Mouse (Mus musculus) CH12.LX (cell line): ENCODE results near the gene Terb1. TPM values are rescaled to one million over a fixed set of nuclear protein-coding genes. Genes with fewer than 3 reads are reported as not detected.

Experiments used
- DNase-seq: peaks from one replicate; pipeline ENCODE4 v3.0.0-alpha.2; 2013; ENCODE audit errors: extremely low read depth
- H3K27ac ChIP-seq: 2 replicates; pipeline ENCODE4 v1.5.1; 2012; ENCODE audit warnings: low read depth, mild to moderate bottlenecking, control low read depth, moderate library complexity; ENCODE audit not compliant: insufficient read depth
- H3K27me3 ChIP-seq: replicated peaks from 2 replicates; pipeline ENCODE3; 2012; ENCODE audit warnings: inconsistent platforms
- H3K36me3 ChIP-seq, 2 experiments: replicated peaks in 1 of 2; 2 replicates each; pipeline versions ENCODE3 to v1.6.1; 2012; ENCODE audit warnings: inconsistent platforms in 1 of 2, low read length in 1 of 2, mild to moderate bottlenecking in 1 of 2, mixed read lengths in 1 of 2, moderate library complexity in 1 of 2; ENCODE audit not compliant: control insufficient read depth in 1 of 2, insufficient read depth in 1 of 2
- H3K4me1 ChIP-seq, 2 experiments: 2 replicates each; pipeline ENCODE4 v1.6.1; 2012; ENCODE audit warnings: inconsistent platforms in 1 of 2, moderate library complexity in 1 of 2; ENCODE audit not compliant: insufficient read depth in 2 of 2, control insufficient read depth in 1 of 2
- H3K4me2 ChIP-seq: 2 replicates; pipeline ENCODE4 v1.6.1; 2012; ENCODE audit warnings: low read depth, mild to moderate bottlenecking, control low read depth; ENCODE audit not compliant: poor library complexity, insufficient read depth, severe bottlenecking
- H3K4me3 ChIP-seq, 3 experiments: fragments of 150-350 bp in 1 of 3; sonication (generic) in 1 of 3; replicated peaks in 1 of 3; 2 replicates each; pipeline versions ENCODE3 to v1.5.1; 2011 to 2012; ENCODE audit warnings: low read depth in 2 of 3, low read length in 2 of 3, mild to moderate bottlenecking in 2 of 3, moderate library complexity in 2 of 3, control low read depth in 1 of 3, improper control_type of control experiment in 1 of 3, inconsistent platforms in 1 of 3, mixed read lengths in 1 of 3; ENCODE audit not compliant: poor library complexity in 1 of 3
- H3K79me2 ChIP-seq: replicated peaks from 2 replicates; pipeline ENCODE4 v1.6.1; 2012; ENCODE audit warnings: mild to moderate bottlenecking, moderate library complexity; ENCODE audit not compliant: control insufficient read depth, poor library complexity, insufficient read depth, severe bottlenecking; ENCODE audit errors: extremely low read depth
- H3K9ac ChIP-seq: 2 replicates; pipeline ENCODE4 v1.6.1; 2012; ENCODE audit warnings: low read depth, mild to moderate bottlenecking, control low read depth, moderate library complexity; ENCODE audit not compliant: insufficient read depth
- H3K9me3 ChIP-seq: replicated peaks from 2 replicates; pipeline ENCODE3; 2012; ENCODE audit warnings: low read length, inconsistent platforms, mixed read lengths
- CHD1 ChIP-seq: IDR thresholded peaks from 2 replicates; pipeline ENCODE4 v1.6.1; 2012; ENCODE audit warnings: low read depth, low read length, improper control_type of control experiment, inconsistent platforms
- E2F4 ChIP-seq: IDR thresholded peaks from 2 replicates; pipeline ENCODE4 v1.6.1; 2011; ENCODE audit warnings: low read depth, low read length, improper control_type of control experiment; ENCODE audit not compliant: insufficient replicate concordance
- ELF1 ChIP-seq: IDR thresholded peaks from 2 replicates; pipeline ENCODE4 v1.6.1; 2014; ENCODE audit warnings: low read depth, mild to moderate bottlenecking, inconsistent platforms, low read length, improper control_type of control experiment
- ETS1 ChIP-seq: conservative IDR thresholded peaks from 2 replicates; pipeline ENCODE4 v1.6.1; 2012; ENCODE audit warnings: low read depth, mild to moderate bottlenecking, inconsistent platforms, low read length, improper control_type of control experiment, moderate library complexity
- GABPA ChIP-seq: IDR thresholded peaks from 2 replicates; pipeline ENCODE4 v1.6.1; 2012; ENCODE audit warnings: low read depth, low read length, improper control_type of control experiment, inconsistent platforms; ENCODE audit not compliant: insufficient replicate concordance
- IRF4 ChIP-seq: IDR thresholded peaks from 2 replicates; pipeline ENCODE4 v1.6.1; 2014; ENCODE audit warnings: low read depth, mild to moderate bottlenecking, inconsistent platforms, low read length, improper control_type of control experiment
- MAFK ChIP-seq: IDR thresholded peaks from 2 replicates; pipeline ENCODE4 v1.6.1; 2011; ENCODE audit warnings: low read length, improper control_type of control experiment; ENCODE audit not compliant: insufficient replicate concordance
- MAX ChIP-seq: IDR thresholded peaks from 2 replicates; pipeline ENCODE4 v1.6.1; 2011; ENCODE audit warnings: low read length, improper control_type of control experiment
- MAZ ChIP-seq: IDR thresholded peaks from 2 replicates; pipeline ENCODE4 v1.6.1; 2012; ENCODE audit warnings: low read depth, mild to moderate bottlenecking, inconsistent platforms, low read length, improper control_type of control experiment, moderate library complexity
- PAX5 ChIP-seq: IDR thresholded peaks from 2 replicates; pipeline ENCODE4 v1.6.1; 2012; ENCODE audit warnings: low read length, inconsistent platforms, mixed read lengths
- POLR2AphosphoS2 ChIP-seq: IDR thresholded peaks from 2 replicates; pipeline ENCODE4 v1.6.1; 2011; ENCODE audit warnings: low read depth, low read length, improper control_type of control experiment
- RAD21 ChIP-seq: IDR thresholded peaks from 2 replicates; pipeline ENCODE4 v1.6.1; 2011; ENCODE audit warnings: low read depth, mild to moderate bottlenecking, low read length, improper control_type of control experiment, moderate library complexity
- USF2 ChIP-seq: conservative IDR thresholded peaks from 2 replicates; pipeline ENCODE4 v1.6.1; 2011; ENCODE audit warnings: low read depth, low read length, improper control_type of control experiment
- dilution Hi-C: fragments of 300-500 bp; cut with MboI; formaldehyde crosslinking; loops from 2 replicates; pipeline ENCODE4 v1.14.3; 2020; ENCODE audit warnings: low sequenced_read_pairs; ENCODE audit not compliant: extremely low pct_unique_long_range_greater_than_20kb, extremely low pct_ligation_motif_present
- in situ Hi-C: fragments of 300-500 bp; cut with MboI; formaldehyde crosslinking; loops from 3 replicates; pipeline ENCODE4 v1.14.3; 2019; ENCODE audit warnings: low sequenced_read_pairs, low pct_ligation_motif_present, low pct_unique_long_range_greater_than_20kb, mixed read lengths
- polyA plus RNA-seq: library from polyadenylated mRNA; unstranded; fragments of >175 nt; gene quantifications from 2 replicates; pipeline ENCODE4 v1.2.1, GENCODE M21; 2012; ENCODE audit warnings: low read depth; ENCODE audit not compliant: insufficient read length
- total RNA-seq, 2 experiments: library from RNA; depleted of rRNA; stranded (reverse); fragments of 300-350 nt in 1 of 2; fragments of >200 nt in 1 of 2; gene quantifications; 2 replicates each; pipeline ENCODE4 v1.2.3; 2012 to 2014

The Terb1 gene
- total and polyA plus RNA-seq, 3 experiments: not detected

DNA sequence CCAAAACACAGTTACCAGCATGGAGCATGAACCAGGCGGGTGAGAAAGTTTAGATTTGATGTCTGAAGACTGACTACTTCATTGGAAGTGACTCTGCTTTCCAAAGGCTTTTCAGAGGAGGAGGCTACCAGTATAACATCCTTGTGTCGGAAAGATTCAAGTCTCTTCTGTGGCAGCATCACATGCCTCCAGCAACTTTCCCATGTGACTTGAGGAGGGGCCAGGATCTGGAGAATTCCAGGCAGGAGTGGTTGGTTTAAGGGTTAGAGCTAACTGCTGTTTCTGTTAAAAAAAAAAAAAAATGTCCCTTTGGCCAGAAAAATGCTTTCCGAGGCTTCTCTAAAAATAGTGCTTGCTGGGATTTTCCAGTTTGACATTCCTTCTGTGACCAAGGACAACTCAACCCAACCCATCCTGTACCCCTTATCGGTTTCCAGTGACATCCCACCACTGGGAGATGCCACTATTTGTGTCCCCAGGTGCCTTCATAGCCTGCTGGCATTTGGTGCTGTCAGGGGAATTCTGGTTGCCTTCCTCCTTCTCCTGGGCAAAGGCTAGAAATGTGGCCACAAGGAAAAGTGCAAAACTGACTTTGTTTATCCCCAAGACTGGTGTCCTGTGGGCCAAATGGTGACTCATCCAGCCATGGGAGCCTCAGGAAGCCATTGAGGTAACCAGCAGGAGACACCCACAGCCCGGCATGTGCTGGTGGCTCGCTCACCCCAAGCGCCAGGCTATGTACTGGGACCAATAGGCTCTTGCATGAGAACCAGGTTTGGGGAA is 101.2 kb downstream of the Terb1 start:
- no peaks in the 10 kb centered on the region for H3K79me2 ChIP-seq
- in situ Hi-C loops: loop anchor here (5.0 kb wide), 1 partner anchor 66 kb away; no protein-coding TSS in a partner anchor
- dilution Hi-C loops: no loop called here
- H3K4me1 ChIP-seq: peaks cover 13 to 25% of the 10 kb centered on the region in 2 experiments
- peaks cover 6% of the 10 kb centered on the region for H3K9me3 ChIP-seq
- H3K9ac ChIP-seq: no peak overlapping the region
- peaks cover 12% of the 10 kb centered on the region for H3K27me3 ChIP-seq
- no peak overlapping the region for H3K4me3 ChIP-seq
- no peak overlapping the region for H3K4me2 ChIP-seq
- H3K27ac ChIP-seq: no peak overlapping the region
- DNase-seq: no peak
- TF ChIP-seq E2F4 (no peak), PAX5 (no peak), GABPA (no peak), ETS1 (no peak), POLR2AphosphoS2 (no peak), RAD21 (no peak), CHD1 (no peak), MAX (no peak), IRF4 (no peak), MAZ (no peak)
- H3K36me3 ChIP-seq: no peaks in the 10 kb centered on the region

DNA sequence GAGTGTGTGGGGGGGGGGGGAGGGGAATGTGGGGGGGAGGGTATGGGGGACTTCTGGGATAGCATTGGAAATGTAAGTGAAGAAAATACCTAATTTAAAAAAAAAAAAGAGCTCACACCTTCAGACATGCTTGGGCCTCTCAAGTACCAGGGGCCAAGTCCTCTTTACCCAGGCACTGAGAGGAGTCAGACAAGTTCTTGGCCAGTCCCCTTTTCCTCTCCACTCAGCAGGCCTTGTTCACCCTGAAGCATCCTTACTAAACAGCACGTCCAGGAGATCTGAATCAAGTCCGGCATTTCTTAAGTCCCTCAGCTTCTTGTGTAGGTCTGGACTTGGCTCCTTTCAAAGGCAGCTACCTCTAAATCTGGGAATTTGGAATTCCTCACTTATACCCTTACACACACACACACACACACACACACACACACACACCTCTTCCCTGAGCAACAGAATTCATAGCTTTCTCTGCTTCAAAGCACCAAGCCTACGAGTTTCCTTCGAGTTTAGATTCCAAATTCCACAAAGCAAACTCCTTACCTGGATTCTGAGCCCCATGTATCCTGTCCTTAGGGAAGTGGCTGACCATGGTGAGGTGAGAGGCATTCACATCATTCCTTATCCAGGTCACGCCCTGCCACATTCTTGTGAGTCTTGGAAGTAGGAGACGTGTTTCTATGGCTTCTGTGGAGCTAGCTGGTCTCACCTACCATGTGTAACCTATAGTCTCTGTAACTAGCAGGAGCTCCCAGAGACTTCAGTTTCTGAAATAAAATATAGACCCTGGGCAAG is 103.2 kb downstream of the Terb1 start:
- Histone ChIP-seq H3K36me3 (no peaks in the 10 kb centered on the region), H3K27me3 (peaks cover 12% of the 10 kb centered on the region), H3K79me2 (no peaks in the 10 kb centered on the region), H3K27ac (no peak overlapping the region), H3K9ac (no peak overlapping the region), H3K4me2 (no peak overlapping the region), H3K9me3 (peaks cover 7% of the 10 kb centered on the region), H3K4me3 (no peak overlapping the region), H3K4me1 (peaks cover 2 to 6% of the 10 kb centered on the region in 2 experiments)
- dilution Hi-C loops: no loop called here
- no peak for DNase-seq
- in situ Hi-C loops: loop anchor here (5.0 kb wide), 1 partner anchor 64 kb away; no protein-coding TSS in a partner anchor
- TF ChIP-seq USF2: no peak
- no peak for TF ChIP-seq ELF1
- no peak for TF ChIP-seq MAFK
